Mouse (Mus musculus) neural tube, embryonic 14.5 days (tissue): ENCODE data around the gene Lpin2. TPM values are rescaled to one million over a fixed set of nuclear protein-coding genes. Genes with fewer than 3 reads are reported as not detected.
A peak's percentile ranks its signal among the peaks of the same experiment; 100 is the strongest.

ENCODE experiments used
- ATAC-seq: fragments of 200-750 bp; cut with Nextera tagmentation; 2 replicates; pipeline ENCODE4 v1.8.0; 2017; ENCODE audit warnings: low read depth, mild to moderate bottlenecking, moderate TSS enrichment, moderate library complexity
- H3K27ac ChIP-seq: fragments of 300-500 bp; sonication (generic); 2 replicates; pipeline ENCODE4 v1.5.1; 2014; ENCODE audit warnings: low read depth, mild to moderate bottlenecking, control low read depth, low read length, moderate library complexity, mixed read lengths
- H3K27me3 ChIP-seq: fragments of 300-500 bp; sonication (generic); 2 replicates; pipeline ENCODE4 v1.6.1; 2014; ENCODE audit warnings: low read length; ENCODE audit not compliant: control insufficient read depth, insufficient read depth
- H3K36me3 ChIP-seq: fragments of 300-500 bp; sonication (generic); 2 replicates; pipeline ENCODE4 v1.6.1; 2014; ENCODE audit warnings: low read length, mixed read lengths; ENCODE audit not compliant: control insufficient read depth, insufficient read depth
- H3K4me1 ChIP-seq: fragments of 300-500 bp; sonication (generic); 2 replicates; pipeline ENCODE4 v1.6.1; 2014; ENCODE audit warnings: low read length; ENCODE audit not compliant: control insufficient read depth, insufficient read depth
- H3K4me2 ChIP-seq: fragments of 300-500 bp; sonication (generic); 2 replicates; pipeline ENCODE4 v1.6.1; 2014; ENCODE audit warnings: mild to moderate bottlenecking, low read depth, low read length, control low read depth
- H3K4me3 ChIP-seq: fragments of 300-500 bp; sonication (generic); 2 replicates; pipeline ENCODE4 v1.5.1; 2014; ENCODE audit warnings: low read depth, low read length, control low read depth, mixed read lengths
- H3K9ac ChIP-seq: fragments of 300-500 bp; sonication (generic); replicated peaks from 2 replicates; pipeline ENCODE4 v1.6.1; 2014; ENCODE audit warnings: low read depth, mild to moderate bottlenecking, control low read depth, low read length, mixed read lengths
- H3K9me3 ChIP-seq: fragments of 300-500 bp; sonication (generic); 2 replicates; pipeline ENCODE4 v1.6.1; 2016; ENCODE audit warnings: low read length; ENCODE audit not compliant: control insufficient read depth
- WGBS: fragments of 180-500 bp; shearing (Covaris S2); extraction: QIAGEN DNeasy Blood & Tissue Kit; methylation state at CpG from one replicate; pipeline ENCODE4 v1.1.7; 2014; 5-methylcytosine and 5-hydroxymethylcytosine counted together
- polyA plus RNA-seq: library from polyadenylated mRNA; unstranded; fragments of >200 nt; fragmentation: Nextera tagmentation; extraction: Ambion mirVana; gene quantifications from 2 replicates; pipeline ENCODE4 v1.2.1, GENCODE M21; 2014

The Lpin2 gene
- polyA plus RNA-seq, 1 experiment from 2014 or later, result 52.4 TPM

DNA sequence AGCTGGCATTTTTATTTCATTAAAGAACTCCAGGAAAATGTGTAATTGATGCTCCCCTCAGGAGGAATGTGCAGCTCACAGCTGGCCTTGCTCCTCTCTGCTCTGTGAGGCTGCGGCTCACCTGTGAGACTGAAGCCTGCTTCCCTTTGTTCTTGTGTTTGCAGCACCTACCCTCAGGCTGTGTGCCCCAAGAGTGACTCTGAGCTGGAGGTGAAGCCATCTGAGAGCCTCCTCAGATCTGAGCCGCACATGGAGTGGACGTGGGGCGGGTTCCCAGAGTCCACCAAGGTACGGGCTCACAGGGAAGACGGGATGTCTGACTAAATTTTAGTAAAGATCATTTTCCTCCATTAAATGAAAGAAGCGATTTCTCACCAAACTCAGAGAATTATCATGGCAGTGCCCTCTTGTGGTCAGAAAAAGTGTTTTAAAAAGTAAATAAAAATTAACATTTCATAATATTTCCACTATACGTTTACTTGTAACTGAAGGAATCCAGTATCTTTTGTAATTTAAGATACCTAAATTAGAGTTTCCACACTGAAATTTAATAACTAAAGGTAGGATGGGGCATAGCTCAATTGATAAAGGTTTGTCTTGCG is 47.8 kb downstream of the Lpin2 start:
- no peaks in the 10 kb centered on the region for H3K4me1 ChIP-seq
- H3K4me2 ChIP-seq, result no peak overlapping the region
- no peak overlapping the region for H3K4me3 ChIP-seq
- H3K9ac ChIP-seq, result no peak overlapping the region
- 79% methylated on average over 9 of the region's 9 CpGs for WGBS
- H3K36me3 ChIP-seq, result peaks cover 4% of the 10 kb centered on the region; the same call in 1 of the 2 replicates
- no peak for ATAC-seq
- no peaks in the 10 kb centered on the region for H3K27me3 ChIP-seq
- H3K27ac ChIP-seq, result 0 out of 2 replicates have a peak overlapping the region, but pooled peaks have one; percentile 16
- no peaks in the 10 kb centered on the region for H3K9me3 ChIP-seq

- Histone ChIP-seq H3K4me3 (no peak overlapping the region), H3K27me3 (no peaks in the 10 kb centered on the region), H3K36me3 (peaks cover 8% of the 10 kb centered on the region), H3K4me2 (no peak overlapping the region), H3K9me3 (no peaks in the 10 kb centered on the region), H3K9ac (no peak overlapping the region), H3K4me1 (no peaks in the 10 kb centered on the region), H3K27ac (no peak overlapping the region)
- ATAC-seq, result no peak
- 87% methylated on average over 2 of the region's 2 CpGs for WGBS
Observed at GRCm38 (mm10) chr17:71231998-71232397, 49.6 kb downstream of the Lpin2 start.

DNA sequence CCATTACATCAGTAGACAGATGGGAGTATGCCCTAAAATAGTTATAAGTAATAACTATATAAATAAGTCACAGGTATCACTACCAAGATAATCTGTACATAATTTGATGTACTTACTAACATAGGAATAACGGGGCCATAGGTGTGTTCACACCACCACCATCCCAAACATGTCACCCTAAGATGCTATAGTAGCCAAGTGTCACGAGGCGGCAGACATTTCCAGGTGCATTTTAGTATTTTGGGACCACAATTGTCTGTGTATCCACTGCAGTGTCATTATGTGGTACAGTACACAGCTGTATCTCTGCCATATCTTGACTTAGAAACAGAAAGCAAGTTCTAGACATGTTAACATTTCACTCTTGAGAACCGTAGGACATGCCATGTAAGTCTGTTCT is 50.9 kb downstream of the Lpin2 start:
- Histone ChIP-seq H3K27ac (no peak overlapping the region), H3K4me2 (no peak overlapping the region), H3K27me3 (no peaks in the 10 kb centered on the region), H3K9me3 (no peaks in the 10 kb centered on the region), H3K4me1 (no peaks in the 10 kb centered on the region), H3K36me3 (peaks cover 16% of the 10 kb centered on the region), H3K4me3 (no peak overlapping the region), H3K9ac (no peak overlapping the region)
- WGBS, result 97% methylated on average over 4 of the region's 4 CpGs
- no peak for ATAC-seq

DNA sequence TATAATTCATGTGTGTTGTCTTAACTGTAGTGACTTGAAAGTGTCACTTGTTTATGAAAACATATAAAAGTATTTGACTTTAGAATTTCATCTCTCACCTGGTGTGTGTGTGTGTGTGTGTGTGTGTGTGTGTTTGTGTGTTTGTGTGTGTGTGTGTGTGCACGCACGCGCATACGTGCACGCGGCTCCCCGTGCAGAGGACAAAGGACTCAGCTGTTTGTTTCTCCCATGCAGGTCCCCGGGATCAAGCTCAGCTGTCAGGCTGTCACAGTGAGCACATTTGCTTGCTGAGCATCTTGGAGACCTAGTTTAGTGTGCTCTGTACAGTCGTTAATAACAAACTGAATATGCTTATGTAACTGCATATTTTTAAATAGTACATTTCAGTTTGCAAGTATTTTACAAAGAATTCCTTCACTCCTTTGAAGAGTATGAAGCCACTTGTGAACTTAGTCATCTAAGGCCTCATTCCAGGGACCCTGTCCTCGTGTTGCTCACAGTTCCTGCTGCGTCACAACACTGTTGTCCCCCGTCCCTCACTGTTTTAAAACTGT is 51.8 kb downstream of the Lpin2 start:
- no peak for ATAC-seq
- no peak overlapping the region for H3K4me2 ChIP-seq
- no peaks in the 10 kb centered on the region for H3K9me3 ChIP-seq
- WGBS, result 91% methylated on average over 12 of the region's 12 CpGs
- no peak overlapping the region for H3K4me3 ChIP-seq
- no peak overlapping the region for H3K27ac ChIP-seq
- H3K9ac ChIP-seq, result no peak overlapping the region
- H3K36me3 ChIP-seq, result peaks cover 24% of the 10 kb centered on the region
- no peaks in the 10 kb centered on the region for H3K27me3 ChIP-seq
- no peaks in the 10 kb centered on the region for H3K4me1 ChIP-seq

DNA sequence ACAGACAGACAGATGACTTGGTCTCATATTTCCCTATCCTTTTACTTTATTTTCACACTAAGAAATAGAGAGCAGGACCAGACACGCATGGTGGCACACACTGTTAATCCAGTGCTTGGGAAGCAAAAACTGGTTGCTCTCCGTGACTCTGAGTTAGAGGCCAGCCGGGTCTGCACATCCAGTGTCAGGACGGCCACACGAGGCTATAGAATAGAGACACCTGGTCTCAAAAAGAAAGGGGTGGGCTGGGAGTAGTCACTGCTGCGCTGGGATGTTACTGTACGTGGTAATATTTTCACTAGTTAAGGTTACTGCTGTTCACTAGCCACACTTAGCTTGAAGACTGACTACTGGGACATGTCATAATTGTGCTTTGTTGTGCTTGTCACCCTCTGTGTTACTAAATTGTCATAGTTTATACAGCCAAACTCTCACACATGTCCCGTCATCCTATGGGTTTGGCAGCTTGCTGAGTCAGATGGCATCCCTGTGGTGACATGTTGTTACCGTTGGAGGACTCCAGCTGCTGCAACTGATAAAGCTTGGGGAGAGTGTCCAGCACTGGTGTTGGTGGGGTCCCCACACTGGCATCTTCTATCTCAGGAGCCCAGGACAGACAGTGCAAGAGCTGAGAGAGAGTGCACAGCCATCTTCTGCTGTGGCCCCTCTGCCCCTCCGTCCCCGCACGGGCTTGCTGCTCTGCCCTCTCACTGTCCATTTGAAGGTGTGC is 53.0 kb downstream of the Lpin2 start:
- WGBS, result 90% methylated on average over 12 of the region's 12 CpGs
- H3K36me3 ChIP-seq, result peaks cover 25% of the 10 kb centered on the region
- no peak for ATAC-seq
- H3K27ac ChIP-seq, result no peak overlapping the region
- no peak overlapping the region for H3K4me3 ChIP-seq
- no peak overlapping the region for H3K9ac ChIP-seq
- no peak overlapping the region for H3K4me2 ChIP-seq
- H3K4me1 ChIP-seq, result no peaks in the 10 kb centered on the region
- no peaks in the 10 kb centered on the region for H3K9me3 ChIP-seq
- H3K27me3 ChIP-seq, result no peaks in the 10 kb centered on the region

DNA sequence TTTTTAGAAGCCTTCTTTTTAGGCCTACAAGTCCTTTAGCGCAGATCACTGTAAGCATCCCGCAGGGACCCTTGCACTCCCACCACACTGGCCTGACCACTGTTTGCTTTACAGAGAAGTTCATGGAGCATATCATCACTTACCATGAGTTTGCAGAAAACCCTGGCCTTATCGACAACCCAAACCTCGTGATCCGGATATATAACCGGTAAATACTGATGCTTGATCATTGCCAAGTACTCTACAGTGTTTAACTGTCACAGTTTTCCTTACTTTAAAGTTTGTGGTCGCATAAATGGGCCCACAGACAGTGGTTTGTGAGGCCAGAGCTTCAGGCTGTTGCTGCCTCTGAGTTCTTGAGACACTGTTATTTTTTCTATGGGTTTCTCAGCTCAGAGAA is 56.1 kb downstream of the Lpin2 start:
- no peak overlapping the region for H3K4me2 ChIP-seq
- WGBS, result 97% methylated on average over 7 of the region's 7 CpGs
- no peak overlapping the region for H3K4me3 ChIP-seq
- peaks cover 44% of the 10 kb centered on the region for H3K36me3 ChIP-seq
- no peaks in the 10 kb centered on the region for H3K4me1 ChIP-seq
- H3K27ac ChIP-seq, result no peak overlapping the region
- H3K27me3 ChIP-seq, result no peaks in the 10 kb centered on the region
- no peaks in the 10 kb centered on the region for H3K9me3 ChIP-seq
- no peak for ATAC-seq
- H3K9ac ChIP-seq, result no peak overlapping the region

DNA sequence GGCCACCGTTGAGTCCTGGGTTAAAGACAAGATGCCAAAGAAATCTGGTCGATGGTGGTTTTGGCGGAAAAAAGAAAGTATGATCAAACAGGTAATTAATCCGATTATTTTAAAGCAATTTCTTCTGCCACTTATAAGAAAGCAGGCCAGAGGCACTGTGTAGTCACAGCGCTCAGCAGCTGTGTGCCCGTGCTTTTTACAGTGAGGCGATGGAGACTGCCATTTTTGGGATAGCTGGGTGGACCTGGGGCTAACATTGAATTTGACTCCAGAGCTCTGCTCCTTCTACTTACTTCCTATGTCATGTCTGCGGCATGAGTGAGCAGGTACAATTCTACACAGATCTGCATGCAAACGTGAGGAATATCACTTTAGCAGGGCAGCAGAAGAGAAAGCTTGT is 58.5 kb downstream of the Lpin2 start:
- H3K36me3 ChIP-seq, result peaks cover 52% of the 10 kb centered on the region
- H3K9ac ChIP-seq, result no peak overlapping the region
- H3K4me3 ChIP-seq, result no peak overlapping the region
- H3K27me3 ChIP-seq, result no peaks in the 10 kb centered on the region
- no peak overlapping the region for H3K4me2 ChIP-seq
- WGBS, result 93% methylated on average over 9 of the region's 9 CpGs
- H3K9me3 ChIP-seq, result no peaks in the 10 kb centered on the region
- H3K27ac ChIP-seq, result no peak overlapping the region
- no peak for ATAC-seq
- no peaks in the 10 kb centered on the region for H3K4me1 ChIP-seq

DNA sequence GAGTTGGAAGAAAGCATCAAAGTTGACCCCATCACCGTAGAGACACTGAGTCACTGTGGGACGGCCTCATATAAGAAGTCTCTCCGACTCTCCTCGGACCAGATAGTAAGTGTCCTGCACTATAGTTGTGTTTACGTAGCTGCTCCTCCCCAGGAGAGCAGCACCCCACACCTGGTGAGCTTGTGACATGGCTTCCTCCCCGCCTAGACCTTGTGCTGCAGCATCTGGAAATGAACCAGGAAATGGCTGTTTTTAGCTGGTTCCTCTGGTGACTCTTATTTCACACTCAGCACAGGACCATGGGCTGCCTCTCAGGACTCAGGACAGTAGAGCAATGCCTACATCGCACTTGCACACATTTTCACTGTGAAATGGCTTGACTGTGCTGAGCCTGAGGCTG is 60.3 kb downstream of the Lpin2 start:
- no peak overlapping the region for H3K9ac ChIP-seq
- 95% methylated on average over 7 of the region's 7 CpGs for WGBS
- H3K4me3 ChIP-seq, result no peak overlapping the region
- H3K4me1 ChIP-seq, result no peaks in the 10 kb centered on the region
- H3K4me2 ChIP-seq, result no peak overlapping the region
- H3K27me3 ChIP-seq, result no peaks in the 10 kb centered on the region
- peaks cover 66% of the 10 kb centered on the region for H3K36me3 ChIP-seq
- no peak for ATAC-seq
- no peak overlapping the region for H3K27ac ChIP-seq
- H3K9me3 ChIP-seq, result no peaks in the 10 kb centered on the region

- no peaks in the 10 kb centered on the region for H3K27me3 ChIP-seq
- H3K9me3 ChIP-seq, result no peaks in the 10 kb centered on the region
- no peaks in the 10 kb centered on the region for H3K4me1 ChIP-seq
- no peak overlapping the region for H3K27ac ChIP-seq
- H3K9ac ChIP-seq, result no peak overlapping the region
- no peak overlapping the region for H3K4me3 ChIP-seq
- no peak overlapping the region for H3K4me2 ChIP-seq
- peaks cover 54% of the 10 kb centered on the region for H3K36me3 ChIP-seq
- ATAC-seq, result no peak
- WGBS, result 98% methylated on average over 15 of the region's 15 CpGs
Observed at GRCm38 (mm10) chr17:71245133-71245532, 62.8 kb downstream of the Lpin2 start.
